Mouse (Mus musculus): ENCODE data around the gene Ippk. TPM values are rescaled to one million over a fixed set of nuclear protein-coding genes. Genes with fewer than 3 reads are reported as not detected.
A peak's percentile ranks its signal among the peaks of the same experiment; 100 is the strongest.

Gene Ippk
- polyA plus RNA-seq, 1 experiment from 2014 or later: 13.8 TPM

- no peak overlapping the region for H3K4me3 ChIP-seq (ENCODE audit: low read depth, low read length)
Observed at GRCm38 (mm10) chr13:49407795-49408194, 13.3 kb upstream of the Ippk start.

GRCm38 (mm10) chr13:49421606-49421917 lies 513 bp downstream of the Ippk start:
- Histone ChIP-seq H3K27me3 (replicated peaks; ENCODE audit: control insufficient read depth, insufficient read depth, low read length) (no peaks in the 10 kb centered on the region), H3K27ac (replicated peaks; ENCODE audit: low read depth, low read length) (peak overlapping the region; percentile 89; the same call in 1 of the 2 replicates), H3K9me3 (ENCODE audit: control insufficient read depth, low read length) (no peaks in the 10 kb centered on the region), H3K36me3 (ENCODE audit: control insufficient read depth, insufficient read depth, low read length) (no peaks in the 10 kb centered on the region), H3K4me3 (ENCODE audit: low read depth, low read length) (peak overlapping the region; percentile 91), H3K4me1 (ENCODE audit: control insufficient read depth, insufficient read depth, low read length) (peaks cover 22% of the 10 kb centered on the region), H3K9ac (ENCODE audit: low read depth, low read length) (peak overlapping the region; percentile 83), H3K4me2 (ENCODE audit: low read depth, low read length) (peak overlapping the region; percentile 92)
- ATAC-seq (ENCODE audit: low read depth) (no peak; the same call in 1 of the 2 replicates), DNase-seq (ENCODE audit: low spot score) (peak; percentile 22)
- 4% methylated on average over 15 of the region's 15 CpGs for WGBS

More at GRCm38 (mm10) chr13:49407795-49408194, 13.3 kb upstream of the Ippk start:
- no peak overlapping the region for H3K4me2 ChIP-seq (ENCODE audit: low read depth, low read length)
- no peaks in the 10 kb centered on the region for H3K27me3 ChIP-seq (replicated peaks; ENCODE audit: control insufficient read depth, insufficient read depth, low read length)
- H3K36me3 ChIP-seq (ENCODE audit: control insufficient read depth, insufficient read depth, low read length): no peaks in the 10 kb centered on the region
- DNase-seq (ENCODE audit: low spot score) (no peak), ATAC-seq (ENCODE audit: low read depth) (no peak)
- no peaks in the 10 kb centered on the region for H3K4me1 ChIP-seq (ENCODE audit: control insufficient read depth, insufficient read depth, low read length)
- no peak overlapping the region for H3K27ac ChIP-seq (replicated peaks; ENCODE audit: low read depth, low read length)
- H3K9me3 ChIP-seq (ENCODE audit: control insufficient read depth, low read length): no peaks in the 10 kb centered on the region
- no peak overlapping the region for H3K9ac ChIP-seq (ENCODE audit: low read depth, low read length)

- H3K4me2 ChIP-seq (ENCODE audit: low read depth, low read length): peak overlapping the region; percentile 92
- peak overlapping the region; percentile 91 for H3K4me3 ChIP-seq (ENCODE audit: low read depth, low read length)
- ATAC-seq (ENCODE audit: low read depth): no peak
- H3K27ac ChIP-seq (replicated peaks; ENCODE audit: low read depth, low read length): no peak overlapping the region
- H3K9me3 ChIP-seq (ENCODE audit: control insufficient read depth, low read length): no peaks in the 10 kb centered on the region
- peaks cover 22% of the 10 kb centered on the region for H3K4me1 ChIP-seq (ENCODE audit: control insufficient read depth, insufficient read depth, low read length)
- H3K36me3 ChIP-seq (ENCODE audit: control insufficient read depth, insufficient read depth, low read length): no peaks in the 10 kb centered on the region
- no peaks in the 10 kb centered on the region for H3K27me3 ChIP-seq (replicated peaks; ENCODE audit: control insufficient read depth, insufficient read depth, low read length)
- peak overlapping the region; percentile 83 for H3K9ac ChIP-seq (ENCODE audit: low read depth, low read length)
- WGBS: 27% methylated on average over 4 of the region's 4 CpGs
- no peak for DNase-seq (ENCODE audit: low spot score)
Observed at GRCm38 (mm10) chr13:49421959-49422358, 910 bp downstream of the Ippk start.

- Histone ChIP-seq H3K36me3 (ENCODE audit: control insufficient read depth, insufficient read depth, low read length) (no peaks in the 10 kb centered on the region), H3K9me3 (ENCODE audit: control insufficient read depth, low read length) (no peaks in the 10 kb centered on the region), H3K4me2 (ENCODE audit: low read depth, low read length) (no peak overlapping the region), H3K9ac (ENCODE audit: low read depth, low read length) (no peak overlapping the region), H3K27me3 (replicated peaks; ENCODE audit: control insufficient read depth, insufficient read depth, low read length) (no peaks in the 10 kb centered on the region), H3K4me3 (ENCODE audit: low read depth, low read length) (no peak overlapping the region), H3K27ac (replicated peaks; ENCODE audit: low read depth, low read length) (no peak overlapping the region), H3K4me1 (ENCODE audit: control insufficient read depth, insufficient read depth, low read length) (peaks cover 17% of the 10 kb centered on the region)
- DNase-seq (ENCODE audit: low spot score): no peak
- WGBS: 87% methylated on average over 3 of the region's 3 CpGs
- ATAC-seq (ENCODE audit: low read depth): no peak
Observed at GRCm38 (mm10) chr13:49426736-49427135, 5.7 kb downstream of the Ippk start.

- WGBS: 91% methylated on average over 1 of the region's 1 CpGs
- no peak overlapping the region for H3K4me3 ChIP-seq (ENCODE audit: low read depth, low read length)
- no peaks in the 10 kb centered on the region for H3K9me3 ChIP-seq (ENCODE audit: control insufficient read depth, low read length)
- H3K4me2 ChIP-seq (ENCODE audit: low read depth, low read length): no peak overlapping the region
- H3K27ac ChIP-seq (replicated peaks; ENCODE audit: low read depth, low read length): no peak overlapping the region
- peaks cover 10% of the 10 kb centered on the region; the same call in 1 of the 2 replicates for H3K36me3 ChIP-seq (ENCODE audit: control insufficient read depth, insufficient read depth, low read length)
- H3K27me3 ChIP-seq (replicated peaks; ENCODE audit: control insufficient read depth, insufficient read depth, low read length): no peaks in the 10 kb centered on the region
- peaks cover 3% of the 10 kb centered on the region; the same call in 1 of the 2 replicates for H3K4me1 ChIP-seq (ENCODE audit: control insufficient read depth, insufficient read depth, low read length)
- H3K9ac ChIP-seq (ENCODE audit: low read depth, low read length): no peak overlapping the region
- DNase-seq (ENCODE audit: low spot score): no peak
- ATAC-seq (ENCODE audit: low read depth): no peak
Observed at GRCm38 (mm10) chr13:49428042-49428675, 7.1 kb downstream of the Ippk start.

- no peak overlapping the region for H3K27ac ChIP-seq (replicated peaks; ENCODE audit: low read depth, low read length)
- ATAC-seq (ENCODE audit: low read depth) (no peak), DNase-seq (ENCODE audit: low spot score) (no peak)
- no peak overlapping the region for H3K4me3 ChIP-seq (ENCODE audit: low read depth, low read length)
- no peak overlapping the region for H3K4me2 ChIP-seq (ENCODE audit: low read depth, low read length)
- H3K36me3 ChIP-seq (ENCODE audit: control insufficient read depth, insufficient read depth, low read length): peaks cover 21% of the 10 kb centered on the region
- H3K4me1 ChIP-seq (ENCODE audit: control insufficient read depth, insufficient read depth, low read length): no peaks in the 10 kb centered on the region
- no peak overlapping the region for H3K9ac ChIP-seq (ENCODE audit: low read depth, low read length)
- H3K27me3 ChIP-seq (replicated peaks; ENCODE audit: control insufficient read depth, insufficient read depth, low read length): no peaks in the 10 kb centered on the region
- WGBS: 68% methylated on average over 4 of the region's 4 CpGs
- H3K9me3 ChIP-seq (ENCODE audit: control insufficient read depth, low read length): no peaks in the 10 kb centered on the region
Observed at GRCm38 (mm10) chr13:49430529-49430928, 9.5 kb downstream of the Ippk start.

- DNase-seq (ENCODE audit: low spot score): no peak
- H3K27ac ChIP-seq (replicated peaks; ENCODE audit: low read depth, low read length): no peak overlapping the region
- no peak overlapping the region for H3K9ac ChIP-seq (ENCODE audit: low read depth, low read length)
- no peaks in the 10 kb centered on the region for H3K9me3 ChIP-seq (ENCODE audit: control insufficient read depth, low read length)
- H3K27me3 ChIP-seq (replicated peaks; ENCODE audit: control insufficient read depth, insufficient read depth, low read length): no peaks in the 10 kb centered on the region
- WGBS: 91% methylated on average over 2 of the region's 2 CpGs
- no peak overlapping the region for H3K4me2 ChIP-seq (ENCODE audit: low read depth, low read length)
- no peaks in the 10 kb centered on the region for H3K4me1 ChIP-seq (ENCODE audit: control insufficient read depth, insufficient read depth, low read length)
- ATAC-seq (ENCODE audit: low read depth): no peak
- peaks cover 49% of the 10 kb centered on the region for H3K36me3 ChIP-seq (ENCODE audit: control insufficient read depth, insufficient read depth, low read length)
- H3K4me3 ChIP-seq (ENCODE audit: low read depth, low read length): no peak overlapping the region
Observed at GRCm38 (mm10) chr13:49433268-49434029, 12.4 kb downstream of the Ippk start.

DNA sequence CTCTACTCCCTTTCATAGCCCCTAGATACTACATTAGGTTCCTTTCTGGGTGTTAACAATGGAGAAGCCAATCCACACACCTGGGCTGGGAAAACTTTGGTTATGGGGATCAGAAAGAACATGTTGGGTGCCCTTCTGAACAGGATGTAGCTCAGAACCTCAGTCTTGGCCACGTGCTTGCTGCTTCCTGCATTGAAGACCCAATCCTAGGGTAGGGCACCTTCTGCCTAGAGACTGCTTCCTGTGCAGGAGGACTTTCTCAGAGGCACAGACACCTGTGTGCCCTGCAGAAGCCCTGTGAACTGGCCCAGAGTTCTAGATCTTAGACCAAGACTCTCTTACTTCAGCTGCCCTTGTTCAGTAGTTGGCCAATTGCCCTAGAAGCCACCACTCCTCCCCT lies 14.7 kb downstream of the Ippk start:
- Histone ChIP-seq H3K9ac (ENCODE audit: low read depth, low read length) (no peak overlapping the region), H3K4me1 (ENCODE audit: control insufficient read depth, insufficient read depth, low read length) (no peaks in the 10 kb centered on the region), H3K27ac (replicated peaks; ENCODE audit: low read depth, low read length) (no peak overlapping the region), H3K4me2 (ENCODE audit: low read depth, low read length) (no peak overlapping the region), H3K4me3 (ENCODE audit: low read depth, low read length) (no peak overlapping the region), H3K36me3 (ENCODE audit: control insufficient read depth, insufficient read depth, low read length) (peaks cover 49% of the 10 kb centered on the region), H3K27me3 (replicated peaks; ENCODE audit: control insufficient read depth, insufficient read depth, low read length) (no peaks in the 10 kb centered on the region), H3K9me3 (ENCODE audit: control insufficient read depth, low read length) (no peaks in the 10 kb centered on the region)
- 100% methylated on average over 1 of the region's 1 CpGs for WGBS
- DNase-seq (ENCODE audit: low spot score): no peak
- no peak for ATAC-seq (ENCODE audit: low read depth)

DNA sequence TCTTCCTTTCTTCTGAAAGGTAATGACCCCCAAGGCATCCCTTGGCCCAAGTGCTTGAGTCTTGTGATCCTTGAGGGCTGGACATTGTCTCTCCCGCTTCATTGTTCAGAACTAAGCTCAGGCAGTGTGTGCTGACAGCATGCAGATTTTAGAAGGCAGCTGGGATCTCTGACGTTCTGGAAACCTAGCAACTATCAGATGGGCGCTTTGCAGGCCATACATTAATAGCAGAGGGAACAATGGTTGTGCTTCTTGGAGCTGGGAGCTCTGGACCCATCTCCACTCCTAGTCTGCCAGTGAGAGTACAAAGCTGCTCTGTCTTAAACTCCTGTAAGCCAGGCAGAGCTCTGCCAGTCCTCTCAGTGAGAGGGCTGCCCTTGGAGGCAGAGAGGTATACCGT lies 15.1 kb downstream of the Ippk start:
- H3K27ac ChIP-seq (replicated peaks; ENCODE audit: low read depth, low read length): no peak overlapping the region
- no peaks in the 10 kb centered on the region for H3K4me1 ChIP-seq (ENCODE audit: control insufficient read depth, insufficient read depth, low read length)
- ATAC-seq (ENCODE audit: low read depth): no peak
- WGBS: 84% methylated on average over 4 of the region's 4 CpGs
- no peak for DNase-seq (ENCODE audit: low spot score)
- H3K36me3 ChIP-seq (ENCODE audit: control insufficient read depth, insufficient read depth, low read length): peaks cover 50% of the 10 kb centered on the region
- no peak overlapping the region for H3K4me2 ChIP-seq (ENCODE audit: low read depth, low read length)
- no peaks in the 10 kb centered on the region for H3K27me3 ChIP-seq (replicated peaks; ENCODE audit: control insufficient read depth, insufficient read depth, low read length)
- H3K4me3 ChIP-seq (ENCODE audit: low read depth, low read length): no peak overlapping the region
- H3K9ac ChIP-seq (ENCODE audit: low read depth, low read length): no peak overlapping the region
- H3K9me3 ChIP-seq (ENCODE audit: control insufficient read depth, low read length): no peaks in the 10 kb centered on the region

Data from embryonic facial prominence, embryonic 14.5 days (tissue).